Mouse (Mus musculus) cerebellum, adult 2 months (tissue): Measurements from ENCODE around the gene Fbxw7. TPM values are rescaled to one million over a fixed set of nuclear protein-coding genes. Genes with fewer than 3 reads are reported as not detected.
"Not testable (repeated sequence)": the region's sequence is repeated elsewhere in the genome, so short reads cannot be mapped to it uniquely, and the experiment has no call there.

Experiments used
- DNase-seq, 2 experiments: peaks; one replicate each; pipeline ENCODE4 v3.0.0; 2021
- H3K27ac ChIP-seq: fragments of 200-500 bp; 2 replicates; pipeline ENCODE4 v1.5.1; 2012; ENCODE audit warnings: low read length, control low read depth, inconsistent platforms; ENCODE audit not compliant: insufficient read depth
- H3K27me3 ChIP-seq: fragments of 200-500 bp; 2 replicates; pipeline ENCODE4 v1.6.1; 2012; ENCODE audit warnings: inconsistent platforms, mild to moderate bottlenecking, low read length, moderate library complexity; ENCODE audit not compliant: control insufficient read depth, insufficient read depth
- H3K4me1 ChIP-seq: fragments of 200-500 bp; 2 replicates; pipeline ENCODE4 v1.6.1; 2011; ENCODE audit warnings: low read length; ENCODE audit not compliant: control insufficient read depth, insufficient read depth
- H3K4me3 ChIP-seq: fragments of 200-500 bp; replicated peaks from 2 replicates; pipeline ENCODE3; 2011; ENCODE audit warnings: mild to moderate bottlenecking, low read depth, low read length, control low read depth; ENCODE audit not compliant: insufficient read depth
- CTCF ChIP-seq: fragments of 200-500 bp; IDR thresholded peaks from 2 replicates; pipeline ENCODE4 v1.5.1; 2011; ENCODE audit warnings: low read depth, mild to moderate bottlenecking, control low read depth, low read length, moderate library complexity, borderline replicate concordance; ENCODE audit not compliant: insufficient read depth
- POLR2A ChIP-seq: fragments of 200-500 bp; IDR thresholded peaks from 2 replicates; pipeline ENCODE4 v1.6.1; 2011; ENCODE audit warnings: low read length, control low read depth, borderline replicate concordance; ENCODE audit not compliant: insufficient read depth
- WGBS: fragments of 180-500 bp; shearing (Covaris S2); methylation state at CpG from one replicate; pipeline ENCODE4 v1.1.7; 2018; 5-methylcytosine and 5-hydroxymethylcytosine counted together
- polyA plus RNA-seq: library from polyadenylated mRNA; depleted of rRNA; stranded (reverse); fragments of >200 nt; gene quantifications from 2 replicates; pipeline ENCODE4 v1.2.3, GENCODE M21; 2012

The Fbxw7 gene
- polyA plus RNA-seq, 1 experiment = 76.2 TPM

- no peak overlapping the region for H3K4me3 ChIP-seq
- H3K27me3 ChIP-seq = no peaks in the 10 kb centered on the region
- H3K4me1 ChIP-seq = no peaks in the 10 kb centered on the region
- TF ChIP-seq CTCF (no peak), POLR2A (no peak)
- no peak for DNase-seq
- WGBS = 70% methylated on average over 1 of the region's 1 CpGs
- no peak overlapping the region for H3K27ac ChIP-seq
Measured at GRCm38 (mm10) chr3:84851801-84852200, 36.7 kb downstream of the Fbxw7 start.

DNA sequence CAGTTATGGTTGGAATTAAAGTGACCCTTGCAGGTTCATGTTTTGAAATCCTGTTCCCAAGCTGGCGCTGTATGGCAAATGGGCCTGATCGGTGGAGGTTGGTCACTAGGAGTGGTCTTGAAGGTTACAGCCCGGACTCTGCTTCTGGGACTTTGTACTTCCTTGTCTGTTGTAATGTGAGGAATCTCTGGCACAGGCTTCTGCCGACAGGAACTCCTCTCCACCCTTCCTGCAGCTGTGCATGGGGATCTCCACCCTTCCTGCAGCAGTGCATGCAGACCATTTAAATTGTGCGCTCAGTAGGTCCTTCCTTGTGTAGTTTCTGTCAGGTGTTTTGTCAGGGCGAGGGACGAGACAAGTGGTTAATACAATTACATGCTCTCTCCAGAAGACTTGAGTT is 37.8 kb downstream of the Fbxw7 start:
- TF ChIP-seq CTCF (no peak), POLR2A (no peak)
- DNase-seq = no peak
- Histone ChIP-seq H3K27ac (no peak overlapping the region), H3K4me1 (no peaks in the 10 kb centered on the region), H3K4me3 (no peak overlapping the region), H3K27me3 (no peaks in the 10 kb centered on the region)
- 87% methylated on average over 7 of the region's 7 CpGs for WGBS

DNA sequence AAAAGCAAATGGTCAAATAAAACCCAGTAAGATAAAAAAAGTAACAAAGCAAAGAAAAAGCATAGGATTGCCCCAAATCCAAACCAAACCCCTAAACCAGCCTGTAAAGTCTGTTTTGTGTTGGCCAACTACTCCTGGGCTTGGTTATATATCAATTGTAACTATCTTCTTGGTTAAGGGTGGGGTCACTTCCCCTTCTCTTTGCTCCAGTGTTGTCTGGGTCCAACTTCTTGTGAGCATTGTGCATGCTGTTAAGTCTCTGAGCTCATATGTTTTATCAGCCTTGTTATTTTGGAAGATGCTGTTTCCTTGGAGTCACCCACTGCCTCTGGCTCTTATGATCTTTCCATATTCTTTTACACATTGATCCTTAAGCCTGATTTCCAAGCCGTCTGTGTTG is 39.4 kb downstream of the Fbxw7 start:
- H3K27ac ChIP-seq = no peak overlapping the region
- no peak overlapping the region for H3K4me3 ChIP-seq
- TF ChIP-seq POLR2A (no peak), CTCF (no peak)
- H3K27me3 ChIP-seq = no peaks in the 10 kb centered on the region
- WGBS = 91% methylated on average over 1 of the region's 1 CpGs
- H3K4me1 ChIP-seq = no peaks in the 10 kb centered on the region
- no peak for DNase-seq

GRCm38 (mm10) chr3:84860669-84861068 is 45.6 kb downstream of the Fbxw7 start:
- Histone ChIP-seq H3K27me3 (no peaks in the 10 kb centered on the region), H3K4me1 (no peaks in the 10 kb centered on the region), H3K27ac (no peak overlapping the region), H3K4me3 (no peak overlapping the region)
- WGBS = 91% methylated on average over 1 of the region's 1 CpGs
- DNase-seq = no peak
- no peak for TF ChIP-seq CTCF
- TF ChIP-seq POLR2A = no peak

GRCm38 (mm10) chr3:84861817-84862216 is 46.7 kb downstream of the Fbxw7 start:
- not testable (repeated sequence) for H3K27ac ChIP-seq, H3K27me3 ChIP-seq, DNase-seq, H3K4me1 ChIP-seq, H3K4me3 ChIP-seq
- WGBS = 96% methylated on average over 3 of the region's 3 CpGs

GRCm38 (mm10) chr3:84865684-84866083 is 50.6 kb downstream of the Fbxw7 start:
- Histone ChIP-seq H3K4me3 (no peak overlapping the region), H3K27me3 (no peaks in the 10 kb centered on the region), H3K4me1 (no peaks in the 10 kb centered on the region), H3K27ac (no peak overlapping the region)
- TF ChIP-seq CTCF (no peak), POLR2A (no peak)
- DNase-seq = no peak
- WGBS = 66% methylated on average over 3 of the region's 3 CpGs

DNA sequence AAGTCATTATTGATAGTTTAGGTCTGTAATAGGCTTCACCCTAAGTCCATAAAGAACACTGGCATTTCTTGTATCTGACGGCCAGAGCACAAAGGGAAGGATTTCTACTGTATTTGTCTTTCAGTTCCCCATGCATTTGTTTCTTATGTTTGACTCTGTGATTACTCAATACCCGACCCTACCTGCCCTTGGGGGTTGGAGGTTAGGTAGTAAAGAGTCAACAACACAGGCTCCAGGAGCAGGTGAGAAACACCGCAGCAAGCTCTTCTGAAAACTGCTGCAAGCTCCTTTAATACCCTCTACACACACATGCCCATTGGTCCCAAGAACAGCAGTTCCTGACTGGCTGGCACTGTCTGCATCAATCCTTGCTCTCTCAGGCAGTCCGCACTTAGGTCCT is 51.8 kb downstream of the Fbxw7 start:
- H3K4me1 ChIP-seq = no peaks in the 10 kb centered on the region
- TF ChIP-seq POLR2A (no peak), CTCF (no peak)
- no peak for DNase-seq
- no peaks in the 10 kb centered on the region for H3K27me3 ChIP-seq
- 82% methylated on average over 4 of the region's 4 CpGs for WGBS
- H3K27ac ChIP-seq = no peak overlapping the region
- no peak overlapping the region for H3K4me3 ChIP-seq

- Histone ChIP-seq H3K4me1 (no peaks in the 10 kb centered on the region), H3K4me3 (no peak overlapping the region), H3K27ac (no peak overlapping the region), H3K27me3 (no peaks in the 10 kb centered on the region)
- no peak for DNase-seq
- TF ChIP-seq POLR2A (no peak), CTCF (no peak)
- WGBS = 93% methylated on average over 1 of the region's 1 CpGs
Measured at GRCm38 (mm10) chr3:84867434-84867975, 52.4 kb downstream of the Fbxw7 start.
